In the genomic region with DNA sequence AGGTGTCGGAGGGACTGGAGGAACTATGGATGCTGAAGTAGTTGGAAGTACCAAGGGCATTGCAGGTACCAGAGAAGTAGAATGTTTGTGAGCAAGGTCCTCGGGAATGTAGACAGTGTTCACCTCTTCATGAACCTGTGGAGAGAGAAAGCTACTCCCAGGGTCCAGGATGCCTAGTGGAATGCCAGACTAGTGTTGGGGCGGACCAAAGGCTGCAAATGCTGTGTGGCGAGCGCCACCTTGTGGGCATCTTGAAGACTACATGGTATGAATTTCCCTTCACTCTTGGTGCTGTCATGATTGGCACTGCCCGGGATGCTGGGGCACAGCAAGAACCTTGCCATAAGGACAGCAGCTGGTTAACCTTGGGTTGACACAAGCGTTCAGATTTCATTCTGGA, we compare ENCODE assay signal across 9 mouse cellular contexts. TPM values are rescaled to one million over a fixed set of nuclear protein-coding genes. Genes with fewer than 3 reads are reported as not detected.
DNase-seq lines count a peak whose midpoint lies in the region; ATAC-seq and TF ChIP-seq lines count a peak whose summit lies in the region.
"Had no signal": no experiment of that assay in that cellular context is flagged by ENCODE, and none has a peak within 500 bp of the region (broad histone marks: within the 10 kb centered on the region; RNA-seq: fewer than 3 reads in every experiment).

No protein-coding gene starts in this region.

- H3K9me3 ChIP-seq in intestine, embryonic 16.5 days (ENCODE audit: control insufficient read depth, low read length), result no peaks in the 10 kb centered on the region
- no peaks in the 10 kb centered on the region for H3K9me3 ChIP-seq in midbrain, embryonic 13.5 days
- H3K9me3 ChIP-seq: embryonic facial prominence, embryonic 13.5 days had no signal

- DNase-seq in 3T3-L1 (ENCODE audit: low read depth, low spot score) (peak; percentile 81), Patski (ENCODE audit: low read depth, low spot score) (peak; percentile 17)
- DNase-seq in cerebellum, postnatal 10 days, result peak; percentile 89 to 90
- peak; percentile 55 to 83 for DNase-seq in frontal cortex, postnatal 10 days (ENCODE audit: low spot score in 2 of 2)
- DNase-seq in left cerebral cortex, adult 8-10 months (ENCODE audit: low spot score in 2 of 2), result peak; percentile 44 to 70
- DNase-seq in spleen, adult 12 weeks (ENCODE audit: low spot score), result peak; percentile 23

- peaks cover 51% of the 10 kb centered on the region for H3K27me3 ChIP-seq in Patski
- peaks cover 72% of the 10 kb centered on the region for H3K27me3 ChIP-seq in intestine, embryonic 16.5 days (replicated peaks; ENCODE audit: control insufficient read depth, insufficient read depth, low read length)
- H3K27me3 ChIP-seq in midbrain, embryonic 13.5 days, result peaks cover 78% of the 10 kb centered on the region

- peak; percentile 91 for TF ChIP-seq CTCF in Patski (IDR thresholded peaks at IDR 0.05)

- no peak for ATAC-seq in Patski
- ATAC-seq in intestine, embryonic 16.5 days, result peak; percentile 58; the same call in 1 of the 2 replicates
- peak; percentile 38 for ATAC-seq in midbrain, embryonic 13.5 days

- H3K36me3 ChIP-seq in intestine, embryonic 16.5 days (ENCODE audit: control insufficient read depth, insufficient read depth, low read length), result no peaks in the 10 kb centered on the region
- no peaks in the 10 kb centered on the region for H3K36me3 ChIP-seq in midbrain, embryonic 13.5 days
- H3K36me3 ChIP-seq: embryonic facial prominence, embryonic 13.5 days had no signal

- POLR2A ChIA-PET in Patski (lab: Charles Lee), result no interaction called here

- H3K4me3 ChIP-seq in intestine, embryonic 16.5 days (ENCODE audit: low read length), result no peak overlapping the region
- no peak overlapping the region for H3K4me3 ChIP-seq in midbrain, embryonic 13.5 days (replicated peaks)
- H3K4me3 ChIP-seq: embryonic facial prominence, embryonic 13.5 days had no signal

- no peak overlapping the region for H3K27ac ChIP-seq in intestine, embryonic 16.5 days (ENCODE audit: low read length)
- H3K27ac ChIP-seq in midbrain, embryonic 13.5 days, result no peak overlapping the region
- H3K27ac ChIP-seq: embryonic facial prominence, embryonic 13.5 days had no signal

- in situ Hi-C loops in Patski (cut with MboI; ENCODE audit: low pct_unique_long_range_greater_than_20kb), result loop anchor here (5.0 kb wide), 1 partner anchor 98 kb away; no protein-coding TSS in a partner anchor

- H3K4me2 ChIP-seq in intestine, embryonic 16.5 days (ENCODE audit: low read depth, low read length), result no peak overlapping the region
- H3K4me2 ChIP-seq in midbrain, embryonic 13.5 days (replicated peaks), result no peak overlapping the region
- H3K4me2 ChIP-seq: embryonic facial prominence, embryonic 13.5 days had no signal

- 11% methylated on average over 7 of the region's 7 CpGs for WGBS in intestine, embryonic 16.5 days
- 14% methylated on average over 7 of the region's 7 CpGs for WGBS in midbrain, embryonic 13.5 days

- no peak overlapping the region for H3K9ac ChIP-seq in intestine, embryonic 16.5 days (ENCODE audit: low read depth, low read length)
- H3K9ac ChIP-seq in midbrain, embryonic 13.5 days (replicated peaks), result no peak overlapping the region
- H3K9ac ChIP-seq: embryonic facial prominence, embryonic 13.5 days had no signal

- CTCF ChIA-PET in Patski (lab: Charles Lee), result interaction anchor here (0.8 to 3.2 kb wide), 9 partner anchors 11 to 104 kb away, joined by 3 to 17 read pairs (median 4); no protein-coding TSS in a partner anchor

- H3K4me1 ChIP-seq in intestine, embryonic 16.5 days (ENCODE audit: control insufficient read depth, insufficient read depth, low read length), result peaks cover 12% of the 10 kb centered on the region
- peaks cover 42% of the 10 kb centered on the region for H3K4me1 ChIP-seq in midbrain, embryonic 13.5 days (replicated peaks)

RNA-seq across cellular contexts. Expression of a gene that starts 22.6 kb away (rescaled TPM):
- 0.04 TPM for polyA plus RNA-seq in Patski (2021)
- polyA plus RNA-seq in intestine, embryonic 16.5 days (2015; fragmentation: Nextera tagmentation; extraction: Ambion mirVana), result 0.20 and 0.23 TPM in 2 replicates
- total RNA-seq in left cerebral cortex, adult 8-10 months (2022), result 1 to 10 TPM; 1.7 to 3.0 (median 2.3) TPM
- polyA plus RNA-seq in midbrain, embryonic 13.5 days (2015; fragmentation: Nextera tagmentation; extraction: Ambion mirVana), result 2.1 and 2.5 TPM in 2 replicates

Comparison
In these comparisons a context has a peak if more than half of its experiments do, and no peak if none do; other contexts are left out.
1. DNase-seq: peak in every context shown above with its lines; median percentile 90 in cerebellum, postnatal 10 days; 81 in 3T3-L1; 69 in frontal cortex, postnatal 10 days; 57 in left cerebral cortex, adult 8-10 months; 23 in spleen, adult 12 weeks; 17 in Patski.